Mouse (Mus musculus): Measurements from ENCODE around the gene Oas1e.

DNA sequence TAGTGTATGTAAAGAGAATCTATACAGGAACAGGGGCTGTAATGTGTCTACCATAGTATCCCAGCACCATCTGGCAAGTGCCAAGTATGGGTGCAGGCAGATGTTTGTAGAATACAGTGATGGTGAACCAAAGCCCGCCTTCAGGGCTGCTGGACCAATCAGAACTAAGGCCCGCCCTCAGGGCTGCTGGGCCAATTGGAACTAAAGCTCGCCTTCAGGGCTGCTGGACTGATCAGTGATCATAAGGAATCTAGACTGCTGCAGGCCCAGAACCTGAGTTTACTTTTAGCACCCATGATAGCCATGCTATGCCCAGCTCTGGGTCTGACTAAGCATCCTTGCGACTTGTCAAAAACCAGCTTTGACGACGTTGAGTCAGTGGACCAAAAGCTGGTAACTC is 33.4 kb downstream of the Oas1e start:
- TF ChIP-seq POLR2A (IDR thresholded peaks at IDR 0.05; ENCODE audit: low read depth, low read length) (no peak), USF2 (conservative IDR thresholded peaks at IDR 0.05; ENCODE audit: low read depth, low read length) (no peak), CTCF (conservative IDR thresholded peaks at IDR 0.05 in 1 of 2, IDR thresholded peaks at IDR 0.05 in 1 of 2; ENCODE audit: low read depth in 2 of 2, low read length in 2 of 2) (no peak), GABPA (IDR thresholded peaks at IDR 0.05; ENCODE audit: insufficient replicate concordance, low read depth, low read length) (no peak), E2F4 (IDR thresholded peaks at IDR 0.05; ENCODE audit: insufficient replicate concordance, low read depth, low read length) (no peak)
